Mouse (Mus musculus): ENCODE measurements around the gene Vmn1r101. TPM values are rescaled to one million over a fixed set of nuclear protein-coding genes. Genes with fewer than 3 reads are reported as not detected.
"Not testable (repeated sequence)": the region's sequence is repeated elsewhere in the genome, so short reads cannot be mapped to it uniquely, and the experiment has no call there.

Gene Vmn1r101
- polyA plus RNA-seq (2014; fragmentation: Nextera tagmentation; extraction: Ambion mirVana) = not detected in 2 replicates

GRCm38 (mm10) chr7:20442493-20442892 lies at the start of gene Vmn1r101:
Gene Vmn1r101, minus strand, starts transcription at chr7:20442593.
- DNase-seq (ENCODE audit: low spot score) = not testable (repeated sequence)

GRCm38 (mm10) chr7:20474825-20475224 lies 32.4 kb upstream of the Vmn1r101 start, which contains the start of gene Gm10670:
Gene Gm10670, minus strand, starts transcription at chr7:20474925.
- not testable (repeated sequence) for H3K4me2 ChIP-seq (ENCODE audit: low read depth, severe bottlenecking); ATAC-seq (ENCODE audit: insufficient number of reproducible peaks, low FRiP score, low TSS enrichment, low read depth)
- no CpG with 5 or more reads among the region's 5 CpGs for WGBS

More at GRCm38 (mm10) chr7:20442493-20442892, at the start of gene Vmn1r101:
- not testable (repeated sequence) for H3K4me3 ChIP-seq (ENCODE audit: low read depth, low read length); H3K27ac ChIP-seq (replicated peaks; ENCODE audit: low read depth, low read length); H3K9me3 ChIP-seq (ENCODE audit: control insufficient read depth, low read length); H3K4me2 ChIP-seq (ENCODE audit: low read depth, severe bottlenecking); H3K27me3 ChIP-seq (ENCODE audit: control insufficient read depth, insufficient read depth, low read length); H3K9ac ChIP-seq (ENCODE audit: low read length); ATAC-seq (ENCODE audit: insufficient number of reproducible peaks, low FRiP score, low TSS enrichment, low read depth); H3K36me3 ChIP-seq (ENCODE audit: control insufficient read depth, insufficient read depth, low read length); H3K4me1 ChIP-seq (ENCODE audit: control insufficient read depth, insufficient read depth, low read length)
- no CpG with 5 or more reads among the region's 2 CpGs for WGBS

GRCm38 (mm10) chr7:20417642-20418041 lies 24.8 kb downstream of the Vmn1r101 start, which contains the start of gene Vmn1r100:
Gene Vmn1r100, plus strand, starts transcription at chr7:20417942.
- H3K27me3 ChIP-seq (ENCODE audit: control insufficient read depth, insufficient read depth, low read length); H3K27ac ChIP-seq (replicated peaks; ENCODE audit: low read depth, low read length); H3K4me1 ChIP-seq (ENCODE audit: control insufficient read depth, insufficient read depth, low read length); H3K9ac ChIP-seq (ENCODE audit: low read length); ATAC-seq (ENCODE audit: insufficient number of reproducible peaks, low FRiP score, low TSS enrichment, low read depth); H3K4me2 ChIP-seq (ENCODE audit: low read depth, severe bottlenecking); H3K36me3 ChIP-seq (ENCODE audit: control insufficient read depth, insufficient read depth, low read length); H3K4me3 ChIP-seq (ENCODE audit: low read depth, low read length); H3K9me3 ChIP-seq (ENCODE audit: control insufficient read depth, low read length); DNase-seq (ENCODE audit: low spot score): not testable (repeated sequence)
- WGBS = no CpG with 5 or more reads among the region's 3 CpGs

More at GRCm38 (mm10) chr7:20474825-20475224, 32.4 kb upstream of the Vmn1r101 start, which contains the start of gene Gm10670:
- not testable (repeated sequence) for H3K4me3 ChIP-seq (ENCODE audit: low read depth, low read length); H3K36me3 ChIP-seq (ENCODE audit: control insufficient read depth, insufficient read depth, low read length); H3K27ac ChIP-seq (replicated peaks; ENCODE audit: low read depth, low read length); H3K4me1 ChIP-seq (ENCODE audit: control insufficient read depth, insufficient read depth, low read length); H3K9me3 ChIP-seq (ENCODE audit: control insufficient read depth, low read length); DNase-seq (ENCODE audit: low spot score); H3K9ac ChIP-seq (ENCODE audit: low read length); H3K27me3 ChIP-seq (ENCODE audit: control insufficient read depth, insufficient read depth, low read length)

Other genes starting within 250 kb of the Vmn1r101 start
- not detected in 2 replicates for gene Vmn1r95, start 248.9 kb downstream of the Vmn1r101 start, polyA plus RNA-seq (2014; fragmentation: Nextera tagmentation; extraction: Ambion mirVana)
- not detected in 2 replicates for gene Gm6164, start 237.0 kb downstream of the Vmn1r101 start, polyA plus RNA-seq (2014; fragmentation: Nextera tagmentation; extraction: Ambion mirVana)
- gene Gm4498, start 208.8 kb downstream of the Vmn1r101 start, polyA plus RNA-seq (2014; fragmentation: Nextera tagmentation; extraction: Ambion mirVana) = not detected in 2 replicates
- not detected in 2 replicates for gene Gm5890, start 179.8 kb downstream of the Vmn1r101 start, polyA plus RNA-seq (2014; fragmentation: Nextera tagmentation; extraction: Ambion mirVana)
- not detected in 2 replicates for gene Gm4133, start 108.5 kb downstream of the Vmn1r101 start, polyA plus RNA-seq (2014; fragmentation: Nextera tagmentation; extraction: Ambion mirVana)
- not detected in 2 replicates for gene Gm5728, start 67.2 kb downstream of the Vmn1r101 start, polyA plus RNA-seq (2014; fragmentation: Nextera tagmentation; extraction: Ambion mirVana)
- not detected in 2 replicates for gene Vmn1r100, start 24.7 kb downstream of the Vmn1r101 start, polyA plus RNA-seq (2014; fragmentation: Nextera tagmentation; extraction: Ambion mirVana)
- gene Gm10670, start 32.3 kb upstream of the Vmn1r101 start, polyA plus RNA-seq (2014; fragmentation: Nextera tagmentation; extraction: Ambion mirVana) = not detected in 2 replicates
- gene Vmn1r103, start 67.9 kb upstream of the Vmn1r101 start, polyA plus RNA-seq (2014; fragmentation: Nextera tagmentation; extraction: Ambion mirVana) = not detected in 2 replicates
- gene Vmn1r104, start 91.2 kb upstream of the Vmn1r101 start, polyA plus RNA-seq (2014; fragmentation: Nextera tagmentation; extraction: Ambion mirVana) = not detected in 2 replicates
- not detected in 2 replicates for gene Gm5726, start 103.2 kb upstream of the Vmn1r101 start, polyA plus RNA-seq (2014; fragmentation: Nextera tagmentation; extraction: Ambion mirVana)
- gene Gm4141, start 133.6 kb upstream of the Vmn1r101 start, polyA plus RNA-seq (2014; fragmentation: Nextera tagmentation; extraction: Ambion mirVana) = not detected in 2 replicates
- not detected in 2 replicates for gene Gm4513, start 156.4 kb upstream of the Vmn1r101 start, polyA plus RNA-seq (2014; fragmentation: Nextera tagmentation; extraction: Ambion mirVana)
- gene Vmn1r107, start 226.3 kb upstream of the Vmn1r101 start, polyA plus RNA-seq (2014; fragmentation: Nextera tagmentation; extraction: Ambion mirVana) = not detected in 2 replicates